ENCODE assay signal across 12 mouse cellular contexts in genomic region chr7:144689855-144690254, GRCm38 (mm10).
DNase-seq lines count a peak whose midpoint lies in the region; ATAC-seq lines count a peak whose summit lies in the region.
"Had no signal": no experiment of that assay in that cellular context is flagged by ENCODE, and none has a peak within 500 bp of the region (broad histone marks: within the 10 kb centered on the region; RNA-seq: fewer than 3 reads in every experiment).

No protein-coding gene starts in this region.

- H3K4me2 ChIP-seq in hindbrain, embryonic 11.5 days (replicated peaks; ENCODE audit: low read depth, low read length): no peak overlapping the region
- no peak overlapping the region for H3K4me2 ChIP-seq in midbrain, embryonic 15.5 days
- no peak overlapping the region for H3K4me2 ChIP-seq in intestine, embryonic 15.5 days (replicated peaks)
- no peak overlapping the region for H3K4me2 ChIP-seq in stomach, embryonic 15.5 days
- H3K4me2 ChIP-seq in hindbrain, embryonic 13.5 days: no peak overlapping the region
- H3K4me2 ChIP-seq: liver, embryonic 13.5 days had no signal

- H3K9me3 ChIP-seq in hindbrain, embryonic 10.5 days: no peaks in the 10 kb centered on the region
- H3K9me3 ChIP-seq in hindbrain, embryonic 11.5 days (ENCODE audit: control insufficient read depth, low read length): no peaks in the 10 kb centered on the region
- peaks cover 11% of the 10 kb centered on the region; the same call in 1 of the 2 replicates for H3K9me3 ChIP-seq in midbrain, embryonic 10.5 days (replicated peaks)
- no peaks in the 10 kb centered on the region for H3K9me3 ChIP-seq in midbrain, embryonic 15.5 days
- no peaks in the 10 kb centered on the region for H3K9me3 ChIP-seq in intestine, embryonic 15.5 days
- H3K9me3 ChIP-seq in stomach, embryonic 15.5 days: no peaks in the 10 kb centered on the region
- no peaks in the 10 kb centered on the region for H3K9me3 ChIP-seq in hindbrain, embryonic 13.5 days
- H3K9me3 ChIP-seq: liver, embryonic 13.5 days had no signal

- H3K36me3 ChIP-seq in hindbrain, embryonic 10.5 days: no peaks in the 10 kb centered on the region
- H3K36me3 ChIP-seq in hindbrain, embryonic 11.5 days (ENCODE audit: control insufficient read depth, insufficient read depth, low read length): no peaks in the 10 kb centered on the region
- peaks cover 60% of the 10 kb centered on the region for H3K36me3 ChIP-seq in midbrain, embryonic 10.5 days
- no peaks in the 10 kb centered on the region for H3K36me3 ChIP-seq in midbrain, embryonic 15.5 days (replicated peaks)
- H3K36me3 ChIP-seq in intestine, embryonic 15.5 days: no peaks in the 10 kb centered on the region
- H3K36me3 ChIP-seq in stomach, embryonic 15.5 days: no peaks in the 10 kb centered on the region
- H3K36me3 ChIP-seq in hindbrain, embryonic 13.5 days: no peaks in the 10 kb centered on the region
- H3K36me3 ChIP-seq: liver, embryonic 13.5 days had no signal

- H3K27ac ChIP-seq in hindbrain, embryonic 10.5 days: peak overlapping the region; percentile 81
- no peak overlapping the region for H3K27ac ChIP-seq in hindbrain, embryonic 11.5 days (ENCODE audit: low read depth, low read length)
- H3K27ac ChIP-seq in midbrain, embryonic 10.5 days (replicated peaks): peak overlapping the region; percentile 71
- no peak overlapping the region for H3K27ac ChIP-seq in midbrain, embryonic 15.5 days
- H3K27ac ChIP-seq in intestine, embryonic 15.5 days: peak overlapping the region; percentile 58
- peak overlapping the region; percentile 67 for H3K27ac ChIP-seq in stomach, embryonic 15.5 days
- no peak overlapping the region for H3K27ac ChIP-seq in hindbrain, embryonic 13.5 days
- H3K27ac ChIP-seq: liver, embryonic 13.5 days had no signal

- H3K9ac ChIP-seq in hindbrain, embryonic 11.5 days (ENCODE audit: low read depth, low read length): no peak overlapping the region
- no peak overlapping the region for H3K9ac ChIP-seq in midbrain, embryonic 15.5 days
- H3K9ac ChIP-seq in intestine, embryonic 15.5 days: no peak overlapping the region
- no peak overlapping the region for H3K9ac ChIP-seq in stomach, embryonic 15.5 days
- H3K9ac ChIP-seq in hindbrain, embryonic 13.5 days: no peak overlapping the region
- H3K9ac ChIP-seq: liver, embryonic 13.5 days had no signal

- H3K4me1 ChIP-seq in hindbrain, embryonic 10.5 days (replicated peaks): peaks cover 38% of the 10 kb centered on the region
- no peaks in the 10 kb centered on the region for H3K4me1 ChIP-seq in hindbrain, embryonic 11.5 days (replicated peaks; ENCODE audit: control insufficient read depth, insufficient read depth, low read length)
- peaks cover 23% of the 10 kb centered on the region for H3K4me1 ChIP-seq in midbrain, embryonic 10.5 days
- no peaks in the 10 kb centered on the region for H3K4me1 ChIP-seq in midbrain, embryonic 15.5 days
- peaks cover 13% of the 10 kb centered on the region for H3K4me1 ChIP-seq in intestine, embryonic 15.5 days (replicated peaks)
- peaks cover 17% of the 10 kb centered on the region for H3K4me1 ChIP-seq in stomach, embryonic 15.5 days
- peaks cover 19% of the 10 kb centered on the region for H3K4me1 ChIP-seq in hindbrain, embryonic 13.5 days (replicated peaks)
- H3K4me1 ChIP-seq: liver, embryonic 13.5 days had no signal

- DNase-seq in hindbrain, embryonic 10.5 days (ENCODE audit: low spot score): no peak
- no peak for DNase-seq in hindbrain, embryonic 11.5 days (ENCODE audit: low spot score)
- DNase-seq in midbrain, embryonic 10.5 days (ENCODE audit: low spot score): no peak
- DNase-seq in thymus, postnatal 25 days: no peak
- DNase-seq: cerebellum, adult 18-20 months; gastrocnemius, postnatal 10 days; liver, embryonic 13.5 days had no signal

- no peaks in the 10 kb centered on the region for H3K27me3 ChIP-seq in hindbrain, embryonic 10.5 days (ENCODE audit: insufficient read depth, poor library complexity, severe bottlenecking)
- H3K27me3 ChIP-seq in hindbrain, embryonic 11.5 days (ENCODE audit: control insufficient read depth, insufficient read depth, low read length): no peaks in the 10 kb centered on the region
- H3K27me3 ChIP-seq in midbrain, embryonic 10.5 days (ENCODE audit: low read depth, poor library complexity, severe bottlenecking): no peaks in the 10 kb centered on the region
- no peaks in the 10 kb centered on the region for H3K27me3 ChIP-seq in midbrain, embryonic 15.5 days (replicated peaks)
- no peaks in the 10 kb centered on the region for H3K27me3 ChIP-seq in intestine, embryonic 15.5 days (replicated peaks)
- H3K27me3 ChIP-seq in stomach, embryonic 15.5 days (replicated peaks): no peaks in the 10 kb centered on the region
- H3K27me3 ChIP-seq in hindbrain, embryonic 13.5 days: 0 out of 2 replicates have a peak, but pooled peaks cover 4% of the 10 kb centered on the region

- H3K4me3 ChIP-seq in hindbrain, embryonic 10.5 days: no peak overlapping the region
- no peak overlapping the region for H3K4me3 ChIP-seq in hindbrain, embryonic 11.5 days (ENCODE audit: low read depth, low read length)
- no peak overlapping the region for H3K4me3 ChIP-seq in midbrain, embryonic 10.5 days
- no peak overlapping the region for H3K4me3 ChIP-seq in midbrain, embryonic 15.5 days
- no peak overlapping the region for H3K4me3 ChIP-seq in intestine, embryonic 15.5 days (replicated peaks)
- no peak overlapping the region for H3K4me3 ChIP-seq in stomach, embryonic 15.5 days (replicated peaks)
- H3K4me3 ChIP-seq in hindbrain, embryonic 13.5 days: no peak overlapping the region
- H3K4me3 ChIP-seq: liver, embryonic 13.5 days had no signal

- ATAC-seq in hindbrain, embryonic 11.5 days (ENCODE audit: low FRiP score): no peak
- ATAC-seq in midbrain, embryonic 15.5 days (replicated peaks): no peak
- peak; percentile 72 for ATAC-seq in intestine, embryonic 15.5 days
- peak; percentile 57; the same call in 1 of the 2 replicates for ATAC-seq in stomach, embryonic 15.5 days (ENCODE audit: insufficient read depth, low FRiP score, low read depth)
- ATAC-seq in hindbrain, embryonic 13.5 days (ENCODE audit: low FRiP score): no peak
- ATAC-seq: forebrain, embryonic 16.5 days had no signal

- 70% methylated on average over 2 of the region's 2 CpGs for WGBS in hindbrain, embryonic 10.5 days
- WGBS in hindbrain, embryonic 11.5 days: 71% methylated on average over 2 of the region's 2 CpGs
- WGBS in midbrain, embryonic 10.5 days: 52% methylated on average over 2 of the region's 2 CpGs
- WGBS in midbrain, embryonic 15.5 days: 70% methylated on average over 2 of the region's 2 CpGs
- 24% methylated on average over 2 of the region's 2 CpGs for WGBS in intestine, embryonic 15.5 days
- 39% methylated on average over 2 of the region's 2 CpGs for WGBS in stomach, embryonic 15.5 days
- WGBS in hindbrain, embryonic 13.5 days: 64% methylated on average over 2 of the region's 2 CpGs

Comparison
In these comparisons a context has a peak if more than half of its experiments do, and no peak if none do; other contexts are left out.
1. H3K27ac ChIP-seq: peak in hindbrain, embryonic 10.5 days (single experiment), midbrain, embryonic 10.5 days (single experiment), intestine, embryonic 15.5 days (single experiment) and stomach, embryonic 15.5 days (single experiment); none in hindbrain, embryonic 11.5 days (single experiment), midbrain, embryonic 15.5 days (single experiment) and hindbrain, embryonic 13.5 days (single experiment).
2. ATAC-seq: peak in intestine, embryonic 15.5 days (single experiment) and stomach, embryonic 15.5 days (single experiment); none in hindbrain, embryonic 11.5 days (single experiment), midbrain, embryonic 15.5 days (single experiment) and hindbrain, embryonic 13.5 days (single experiment).